Mouse (Mus musculus): ENCODE measurements around the gene Htra1. TPM values are rescaled to one million over a fixed set of nuclear protein-coding genes. Genes with fewer than 3 reads are reported as not detected.

Htra1 gene
- polyA plus RNA-seq, 1 experiment from 2014 or later = 59.7 TPM

DNA sequence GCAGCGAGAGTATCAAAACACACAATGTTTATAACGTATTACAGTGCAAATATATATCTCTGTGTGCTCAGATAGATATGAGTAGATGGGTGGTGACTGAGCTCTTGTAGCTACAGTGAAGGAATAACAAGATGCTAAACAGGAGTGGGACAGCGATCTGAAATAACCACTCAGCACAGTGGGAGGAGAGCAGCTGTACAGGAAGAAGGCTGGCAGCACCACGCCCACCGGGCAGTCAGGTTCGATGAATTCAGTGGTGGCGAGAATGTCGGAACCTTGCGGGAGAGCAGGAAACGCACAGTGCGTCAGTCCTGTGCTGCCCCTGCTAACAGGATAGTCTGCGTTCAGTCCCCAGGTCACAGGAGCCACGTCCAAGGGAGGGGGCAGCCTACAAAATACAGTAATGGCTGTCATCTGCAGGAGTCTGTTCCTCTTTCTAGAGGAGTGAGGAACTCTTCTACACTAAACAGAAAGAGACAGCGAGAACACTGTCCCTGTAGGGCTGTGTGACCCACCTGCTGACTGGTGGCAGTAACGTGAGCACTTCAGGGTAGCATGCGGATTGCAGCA is 32.3 kb upstream of the Htra1 start:
- Histone ChIP-seq H3K9me3 (no peaks in the 10 kb centered on the region), H3K4me1 (no peaks in the 10 kb centered on the region), H3K27me3 (no peaks in the 10 kb centered on the region), H3K4me2 (no peak overlapping the region), H3K9ac (no peak overlapping the region), H3K27ac (no peak overlapping the region), H3K36me3 (peaks cover 30% of the 10 kb centered on the region), H3K4me3 (no peak overlapping the region)
- ATAC-seq (ENCODE audit: borderline replicate concordance, extremely low read depth, low FRiP score, low TSS enrichment) = no peak
- 82% methylated on average over 16 of the region's 16 CpGs for WGBS

DNA sequence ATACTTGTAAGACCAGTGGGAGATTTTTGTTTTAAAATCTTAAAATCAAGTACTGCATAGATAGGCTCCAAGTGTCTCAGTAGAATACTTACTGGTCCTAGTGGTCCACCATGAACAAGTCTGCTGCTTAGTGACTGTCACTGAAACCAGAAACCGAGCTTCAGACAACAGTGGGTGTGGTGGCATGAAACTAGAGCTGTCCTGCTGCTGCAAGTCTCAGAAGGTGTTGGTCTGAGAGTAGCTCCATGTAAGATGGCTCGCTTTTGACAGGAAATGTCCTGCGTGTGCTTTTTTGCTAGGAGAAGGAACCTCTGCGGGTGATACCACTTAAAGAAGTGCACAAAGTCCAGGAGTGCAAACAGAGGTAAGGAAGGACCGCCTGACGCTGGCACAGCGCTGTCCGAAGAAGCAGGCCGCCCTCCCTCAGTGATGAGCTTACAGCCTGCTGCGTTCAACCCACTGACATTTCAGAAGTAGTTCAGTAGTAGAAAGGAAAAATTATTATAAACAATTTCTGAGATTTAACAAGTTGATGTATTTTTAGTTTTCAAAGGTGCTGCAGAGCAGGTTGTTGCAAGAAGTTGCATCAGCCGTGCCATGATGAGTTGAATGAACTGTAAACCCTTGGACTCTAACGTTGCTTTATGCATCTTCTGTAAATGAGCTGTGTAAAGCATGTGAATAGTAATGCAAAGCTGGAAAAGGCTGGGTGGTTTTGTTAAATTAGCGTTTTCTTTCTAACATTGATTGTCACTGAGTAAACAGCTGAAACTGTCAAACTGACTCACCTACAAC is 31.1 kb upstream of the Htra1 start:
- no peak for ATAC-seq (ENCODE audit: borderline replicate concordance, extremely low read depth, low FRiP score, low TSS enrichment)
- no peaks in the 10 kb centered on the region for H3K4me1 ChIP-seq

DNA sequence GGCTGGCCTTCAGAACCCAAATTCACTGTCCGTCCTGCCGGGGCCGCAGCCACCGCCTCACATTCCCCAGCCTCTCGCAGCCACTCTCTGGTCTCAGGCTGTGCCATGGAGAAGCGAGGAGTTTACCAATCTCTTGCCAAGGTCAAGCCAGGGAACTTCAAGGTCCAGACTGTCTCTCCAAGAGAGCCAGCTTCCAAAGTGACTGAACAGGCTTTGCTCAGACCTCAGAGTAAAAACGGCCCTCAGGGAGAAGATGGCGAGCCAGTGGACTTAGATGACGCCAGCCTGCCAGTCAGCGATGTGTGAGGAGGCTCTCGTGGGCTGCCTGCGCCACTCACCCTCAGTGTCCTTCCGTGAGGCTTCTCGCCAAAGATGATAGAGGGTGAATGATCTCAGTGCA is 25.1 kb upstream of the Htra1 start:
- ATAC-seq (ENCODE audit: borderline replicate concordance, extremely low read depth, low FRiP score, low TSS enrichment) = no peak
- no peak overlapping the region for H3K9ac ChIP-seq

More for the DNA sequence above, 31.1 kb upstream of the Htra1 start:
- Histone ChIP-seq H3K4me3 (no peak overlapping the region), H3K36me3 (peaks cover 32% of the 10 kb centered on the region), H3K9ac (no peak overlapping the region), H3K27ac (no peak overlapping the region), H3K27me3 (no peaks in the 10 kb centered on the region), H3K9me3 (no peaks in the 10 kb centered on the region), H3K4me2 (no peak overlapping the region)
- 80% methylated on average over 13 of the region's 13 CpGs for WGBS

DNA sequence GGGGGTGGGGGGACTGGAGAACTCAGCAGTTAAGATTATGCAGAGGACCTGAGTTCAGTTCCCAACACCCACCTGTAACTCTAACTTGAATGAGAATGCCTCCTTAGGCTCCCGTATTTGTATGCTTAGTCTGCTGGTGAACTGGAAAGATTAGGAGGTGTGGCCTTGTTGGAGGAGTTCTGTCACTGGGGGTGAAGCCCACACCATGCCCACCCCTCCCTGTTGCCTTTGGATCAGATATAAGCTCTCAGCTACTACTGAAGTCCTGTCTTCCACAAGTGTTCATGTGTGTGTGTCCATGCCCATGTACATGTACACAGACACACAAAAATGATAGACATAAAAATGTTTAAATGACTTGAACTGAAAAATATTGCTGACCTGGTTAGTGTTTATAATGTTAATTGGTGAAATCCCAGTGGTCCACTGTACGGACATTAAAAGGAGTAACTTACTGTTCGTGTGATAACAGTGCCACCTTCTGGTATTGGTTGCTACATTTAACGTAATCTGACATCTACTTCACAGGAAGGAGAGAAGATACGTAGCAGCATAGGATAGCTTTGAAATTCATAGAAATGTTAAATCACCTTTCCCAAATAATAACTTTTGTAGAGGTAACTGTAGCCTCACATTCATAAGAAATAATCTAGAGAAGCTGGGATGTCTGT is 21.1 kb upstream of the Htra1 start:
- peaks cover 13% of the 10 kb centered on the region for H3K36me3 ChIP-seq
- H3K27ac ChIP-seq = no peak overlapping the region
- no peaks in the 10 kb centered on the region for H3K9me3 ChIP-seq
- H3K4me2 ChIP-seq = no peak overlapping the region
- WGBS = 31% methylated on average over 5 of the region's 5 CpGs
- H3K4me3 ChIP-seq = no peak overlapping the region
- H3K27me3 ChIP-seq = no peaks in the 10 kb centered on the region
- ATAC-seq (ENCODE audit: borderline replicate concordance, extremely low read depth, low FRiP score, low TSS enrichment) = no peak
- no peak overlapping the region for H3K9ac ChIP-seq
- H3K4me1 ChIP-seq = no peaks in the 10 kb centered on the region

More for the DNA sequence above, 25.1 kb upstream of the Htra1 start:
- Histone ChIP-seq H3K4me3 (no peak overlapping the region), H3K9me3 (no peaks in the 10 kb centered on the region), H3K27ac (no peak overlapping the region), H3K36me3 (peaks cover 27% of the 10 kb centered on the region), H3K4me1 (no peaks in the 10 kb centered on the region), H3K4me2 (no peak overlapping the region), H3K27me3 (no peaks in the 10 kb centered on the region)
- WGBS = 87% methylated on average over 14 of the region's 14 CpGs

DNA sequence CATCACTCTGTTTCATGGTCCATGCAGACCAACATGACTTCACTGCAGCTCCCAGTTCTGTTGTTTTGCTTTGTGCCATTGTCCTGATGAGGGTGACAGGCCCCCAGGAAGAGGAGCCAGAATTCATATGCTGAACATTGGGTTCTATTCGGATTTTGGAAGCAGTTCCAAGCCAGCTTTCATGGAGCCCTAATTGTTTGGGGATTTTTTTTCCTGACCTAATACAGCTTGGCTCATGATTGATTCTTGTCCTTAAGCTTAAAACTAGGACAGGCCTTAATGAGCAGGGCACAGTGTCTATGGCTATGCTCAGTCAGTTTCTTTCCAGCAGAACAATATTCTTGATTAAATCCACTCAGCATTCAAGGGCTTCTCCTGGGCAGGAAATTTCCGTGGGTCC is 17.7 kb upstream of the Htra1 start:
- no peak overlapping the region for H3K27ac ChIP-seq
- H3K4me3 ChIP-seq = no peak overlapping the region
- no peak overlapping the region for H3K9ac ChIP-seq
- H3K4me2 ChIP-seq = no peak overlapping the region
- H3K27me3 ChIP-seq = no peaks in the 10 kb centered on the region
- ATAC-seq (ENCODE audit: borderline replicate concordance, extremely low read depth, low FRiP score, low TSS enrichment) = no peak
- peaks cover 7% of the 10 kb centered on the region for H3K36me3 ChIP-seq
- WGBS = 55% methylated on average over 2 of the region's 2 CpGs
- H3K4me1 ChIP-seq = no peaks in the 10 kb centered on the region
- no peaks in the 10 kb centered on the region for H3K9me3 ChIP-seq

DNA sequence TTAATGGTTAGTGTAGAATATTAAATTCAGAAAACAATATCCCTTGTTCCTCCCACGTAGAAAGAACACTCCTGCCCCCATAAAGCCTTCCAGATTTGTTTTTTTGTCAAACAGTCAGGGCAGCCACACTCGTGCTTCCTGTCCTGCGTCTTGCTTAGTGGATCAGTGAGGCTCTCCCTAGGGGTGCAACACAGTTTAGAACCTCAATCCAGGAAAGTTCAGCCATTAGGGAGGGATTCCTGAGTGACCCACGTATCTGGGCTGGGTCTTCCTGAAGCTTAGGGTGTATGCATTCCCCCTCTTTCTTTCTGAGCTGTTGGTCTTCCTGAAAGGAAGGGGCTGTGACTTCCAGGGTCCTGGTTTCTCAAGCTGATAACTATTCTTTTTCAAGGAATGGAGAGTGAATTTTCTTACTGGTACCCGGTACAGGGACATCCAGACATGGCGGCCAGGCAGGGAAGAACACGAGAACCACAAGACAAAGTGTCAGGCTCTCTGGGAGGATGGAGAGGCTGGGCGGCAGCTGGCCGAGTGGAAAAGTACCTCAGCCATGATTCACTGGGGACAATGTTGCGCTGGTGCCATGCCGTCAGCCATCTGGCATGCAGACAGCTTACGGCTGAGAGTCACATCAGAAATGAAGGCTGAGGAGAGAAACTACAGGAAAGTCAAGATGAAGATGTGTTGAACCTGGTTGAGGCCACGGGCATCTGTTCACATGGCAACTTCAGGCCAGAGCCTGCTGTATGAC is 12.8 kb upstream of the Htra1 start:
- H3K4me3 ChIP-seq = no peak overlapping the region
- ATAC-seq (ENCODE audit: borderline replicate concordance, extremely low read depth, low FRiP score, low TSS enrichment) = no peak
- H3K27me3 ChIP-seq = no peaks in the 10 kb centered on the region
- WGBS = 62% methylated on average over 13 of the region's 13 CpGs
- H3K36me3 ChIP-seq = no peaks in the 10 kb centered on the region
- no peak overlapping the region for H3K4me2 ChIP-seq
- no peak overlapping the region for H3K27ac ChIP-seq
- no peaks in the 10 kb centered on the region for H3K9me3 ChIP-seq
- H3K4me1 ChIP-seq = no peaks in the 10 kb centered on the region
- H3K9ac ChIP-seq = no peak overlapping the region

DNA sequence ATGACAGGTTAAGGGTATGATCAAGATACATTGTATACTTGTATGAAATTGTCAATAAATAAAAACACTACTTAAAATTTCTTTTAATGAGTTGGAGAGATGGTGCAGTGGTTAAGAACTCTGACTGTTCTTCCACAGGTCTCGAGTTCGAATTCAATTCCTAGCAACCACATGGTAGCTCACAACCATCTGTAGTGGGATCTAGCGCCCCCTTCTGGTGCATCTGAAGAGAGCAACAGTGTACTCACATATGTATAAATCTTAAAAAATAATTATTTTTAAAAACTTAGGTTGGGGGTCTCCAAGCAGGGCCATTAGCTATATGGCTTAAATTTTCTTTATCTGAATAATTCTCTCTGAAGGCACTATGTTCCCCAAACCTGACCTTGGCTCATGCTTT is 5.5 kb upstream of the Htra1 start:
- H3K4me3 ChIP-seq = no peak overlapping the region
- H3K4me2 ChIP-seq = no peak overlapping the region
- no peak for ATAC-seq (ENCODE audit: borderline replicate concordance, extremely low read depth, low FRiP score, low TSS enrichment)
- H3K9me3 ChIP-seq = no peaks in the 10 kb centered on the region
- H3K4me1 ChIP-seq = peaks cover 4% of the 10 kb centered on the region
- no peaks in the 10 kb centered on the region for H3K36me3 ChIP-seq
- H3K27ac ChIP-seq = no peak overlapping the region
- WGBS = 67% methylated on average over 3 of the region's 3 CpGs
- H3K27me3 ChIP-seq = peaks cover 27% of the 10 kb centered on the region
- no peak overlapping the region for H3K9ac ChIP-seq

DNA sequence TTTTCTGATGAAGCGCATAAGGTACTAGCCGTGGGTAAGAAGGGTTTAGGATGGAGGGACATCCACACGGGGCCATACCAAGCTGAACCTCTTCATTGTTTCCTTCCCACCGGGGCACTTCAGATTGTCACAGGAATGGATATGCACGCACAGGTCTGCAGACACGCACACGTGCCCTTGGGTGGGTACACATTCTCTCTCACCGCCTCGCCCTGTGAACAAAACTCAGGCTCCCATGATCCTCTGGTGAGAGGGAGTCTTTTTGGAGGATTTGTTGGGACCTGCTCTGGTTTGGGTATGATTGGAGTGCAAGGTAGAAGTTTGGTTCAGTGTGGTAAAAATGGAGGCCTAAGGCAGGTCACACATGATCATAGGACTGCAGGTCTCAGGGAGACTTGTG is 3.0 kb upstream of the Htra1 start:
- Histone ChIP-seq H3K9ac (no peak overlapping the region), H3K4me1 (peaks cover 19% of the 10 kb centered on the region), H3K27me3 (peaks cover 50% of the 10 kb centered on the region), H3K9me3 (no peaks in the 10 kb centered on the region), H3K36me3 (no peaks in the 10 kb centered on the region), H3K4me2 (no peak overlapping the region), H3K4me3 (no peak overlapping the region), H3K27ac (no peak overlapping the region)
- 77% methylated on average over 9 of the region's 9 CpGs for WGBS
- no peak for ATAC-seq (ENCODE audit: borderline replicate concordance, extremely low read depth, low FRiP score, low TSS enrichment)

DNA sequence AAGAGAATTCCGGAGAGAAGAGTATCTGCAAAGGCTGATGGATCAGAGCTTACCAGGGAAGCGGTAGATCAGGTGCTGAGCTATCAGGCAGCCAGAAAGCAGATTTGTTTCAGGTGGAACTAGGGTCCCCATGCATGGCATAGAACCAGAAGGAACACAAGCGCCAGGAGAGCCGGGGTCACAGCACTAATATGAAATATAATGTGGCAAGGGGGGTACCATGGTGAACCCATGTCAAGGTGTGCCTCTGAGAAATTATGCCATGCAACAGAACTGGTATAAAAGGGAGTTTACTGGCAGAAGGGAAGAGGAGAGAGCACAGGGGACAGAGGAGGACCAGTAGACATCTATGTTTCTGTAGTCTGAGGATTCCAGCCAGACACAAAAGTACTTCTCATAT is 1.3 kb upstream of the Htra1 start:
- Histone ChIP-seq H3K4me1 (peaks cover 19% of the 10 kb centered on the region), H3K27me3 (peaks cover 68% of the 10 kb centered on the region), H3K9me3 (no peaks in the 10 kb centered on the region), H3K36me3 (no peaks in the 10 kb centered on the region), H3K4me3 (no peak overlapping the region), H3K4me2 (no peak overlapping the region), H3K27ac (no peak overlapping the region), H3K9ac (no peak overlapping the region)
- ATAC-seq (ENCODE audit: borderline replicate concordance, extremely low read depth, low FRiP score, low TSS enrichment) = no peak
- 78% methylated on average over 4 of the region's 4 CpGs for WGBS

DNA sequence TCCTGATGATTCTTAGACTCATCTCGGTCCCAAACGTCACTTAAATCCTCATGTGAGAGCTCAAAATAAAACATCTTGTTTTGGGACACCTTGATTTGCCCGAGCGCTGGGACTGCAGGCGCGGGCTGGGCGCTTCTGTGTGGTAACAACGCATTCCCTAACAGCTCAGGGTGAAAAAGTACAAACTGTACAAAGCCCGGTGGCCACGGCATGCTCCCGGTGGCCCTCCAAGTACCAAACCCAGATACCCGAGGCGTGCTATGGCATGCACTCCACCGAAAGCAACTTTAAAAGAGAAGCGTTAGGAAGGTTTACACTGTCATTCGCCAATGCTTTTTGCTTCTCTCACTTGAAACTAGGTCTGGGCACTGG is 504 bp upstream of the Htra1 start:
- Histone ChIP-seq H3K36me3 (no peaks in the 10 kb centered on the region), H3K27me3 (peaks cover 73% of the 10 kb centered on the region), H3K9me3 (no peaks in the 10 kb centered on the region), H3K9ac (peak overlapping the region; percentile 31; the same call in 1 of the 2 replicates), H3K4me3 (peak overlapping the region; percentile 55), H3K4me2 (peak overlapping the region; percentile 89), H3K27ac (no peak overlapping the region), H3K4me1 (peaks cover 19% of the 10 kb centered on the region)
- WGBS = 9% methylated on average over 16 of the region's 16 CpGs
- ATAC-seq (ENCODE audit: borderline replicate concordance, extremely low read depth, low FRiP score, low TSS enrichment) = no peak

DNA sequence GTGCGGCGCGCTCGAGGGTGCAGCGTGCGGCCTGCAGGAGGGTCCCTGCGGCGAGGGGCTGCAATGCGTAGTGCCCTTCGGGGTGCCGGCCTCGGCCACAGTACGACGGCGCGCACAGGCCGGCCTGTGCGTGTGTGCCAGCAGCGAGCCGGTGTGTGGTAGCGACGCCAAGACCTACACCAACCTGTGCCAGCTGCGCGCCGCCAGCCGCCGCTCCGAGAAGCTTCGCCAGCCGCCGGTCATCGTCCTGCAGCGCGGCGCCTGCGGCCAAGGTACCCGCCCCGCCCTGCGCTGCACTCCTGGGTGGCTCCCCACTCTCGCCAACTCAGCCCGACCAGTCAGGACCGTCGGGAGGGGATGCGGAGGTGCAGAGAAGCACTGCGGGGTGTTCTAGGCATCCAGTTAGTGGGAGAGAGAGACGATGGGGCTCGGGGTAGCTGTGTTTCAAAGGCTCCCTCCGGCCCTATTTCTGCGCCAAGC is 601 bp downstream of the Htra1 start:
- Histone ChIP-seq H3K27me3 (peaks cover 73% of the 10 kb centered on the region), H3K4me3 (peak overlapping the region; percentile 55), H3K27ac (no peak overlapping the region), H3K9ac (peak overlapping the region; percentile 31), H3K9me3 (no peaks in the 10 kb centered on the region), H3K4me1 (peaks cover 19% of the 10 kb centered on the region), H3K4me2 (peak overlapping the region; percentile 89), H3K36me3 (no peaks in the 10 kb centered on the region)
- ATAC-seq (ENCODE audit: borderline replicate concordance, extremely low read depth, low FRiP score, low TSS enrichment) = peak; percentile 25
- WGBS = 1% methylated on average over 49 of the region's 49 CpGs

Measured in lung, embryonic 15.5 days (tissue).